Mouse (Mus musculus): ENCODE results near the gene Ap3d1. TPM values are rescaled to one million over a fixed set of nuclear protein-coding genes. Genes with fewer than 3 reads are reported as not detected.

Ap3d1 gene
- total and polyA plus RNA-seq, 2 experiments from 2014 or later = 87.7 to 176 TPM

GRCm38 (mm10) chr10:80705033-80705432 lies 37.0 kb downstream of the Ap3d1 start:
- H3K27me3 ChIP-seq (ENCODE audit: insufficient read depth, low read length) = no peaks in the 10 kb centered on the region
- H3K27ac ChIP-seq (ENCODE audit: low read depth, low read length) = no peak overlapping the region
- ATAC-seq (no peak), DNase-seq (no peak)
- no peak overlapping the region for H3K4me2 ChIP-seq (ENCODE audit: low read depth)
- H3K4me1 ChIP-seq (ENCODE audit: insufficient read depth) = peaks cover 16% of the 10 kb centered on the region
- H3K4me3 ChIP-seq (ENCODE audit: low read depth, low read length) = no peak overlapping the region
- H3K36me3 ChIP-seq (ENCODE audit: insufficient read depth) = peaks cover 47% of the 10 kb centered on the region
- no peaks in the 10 kb centered on the region for H3K9me3 ChIP-seq (ENCODE audit: low read length)
- no peak overlapping the region for H3K9ac ChIP-seq
- no peak for TF ChIP-seq CTCF (IDR thresholded peaks at IDR 0.05; ENCODE audit: low read depth)
- 64% methylated on average over 3 of the region's 3 CpGs for WGBS

DNA sequence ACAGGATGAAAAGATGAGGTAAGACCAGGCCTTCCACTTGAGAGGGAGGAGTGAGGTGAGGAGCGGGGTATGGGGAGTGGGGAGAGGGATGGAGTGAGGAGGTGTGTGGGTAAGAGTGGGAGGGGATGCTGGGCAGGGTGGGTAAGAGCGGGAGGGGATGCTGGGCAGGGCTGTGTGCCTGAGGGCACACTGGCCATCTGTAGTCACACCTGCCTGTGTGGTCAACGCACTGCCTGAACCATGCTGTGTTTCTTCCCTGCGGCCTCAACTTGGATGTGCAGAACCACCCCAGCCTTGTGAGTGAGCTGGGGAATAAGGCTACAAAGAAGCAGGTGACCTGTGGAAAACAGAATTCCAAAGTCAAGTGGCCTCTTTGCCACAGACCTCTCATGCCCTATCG lies 37.6 kb downstream of the Ap3d1 start:
- H3K4me2 ChIP-seq (ENCODE audit: low read depth) = no peak overlapping the region
- H3K4me1 ChIP-seq (ENCODE audit: insufficient read depth) = peaks cover 20% of the 10 kb centered on the region
- no peak overlapping the region for H3K27ac ChIP-seq (ENCODE audit: low read depth, low read length)
- no peak overlapping the region for H3K4me3 ChIP-seq (ENCODE audit: low read depth, low read length)
- H3K9me3 ChIP-seq (ENCODE audit: low read length) = no peaks in the 10 kb centered on the region
- 82% methylated on average over 5 of the region's 5 CpGs for WGBS
- H3K36me3 ChIP-seq (ENCODE audit: insufficient read depth) = peaks cover 41% of the 10 kb centered on the region
- ATAC-seq (no peak), DNase-seq (no peak)
- TF ChIP-seq CTCF (IDR thresholded peaks at IDR 0.05; ENCODE audit: low read depth) = no peak
- H3K27me3 ChIP-seq (ENCODE audit: insufficient read depth, low read length) = no peaks in the 10 kb centered on the region
- H3K9ac ChIP-seq = no peak overlapping the region

- H3K27me3 ChIP-seq (ENCODE audit: insufficient read depth, low read length) = no peaks in the 10 kb centered on the region
- 86% methylated on average over 5 of the region's 5 CpGs for WGBS
- no peak overlapping the region for H3K9ac ChIP-seq
Observed at GRCm38 (mm10) chr10:80703643-80704042, 38.4 kb downstream of the Ap3d1 start.

GRCm38 (mm10) chr10:80702536-80703390 lies 39.3 kb downstream of the Ap3d1 start:
- H3K9me3 ChIP-seq (ENCODE audit: low read length) = no peaks in the 10 kb centered on the region
- ATAC-seq = peak; percentile 85
- WGBS = 3% methylated on average over 47 of the region's 47 CpGs

More at GRCm38 (mm10) chr10:80703643-80704042, 38.4 kb downstream of the Ap3d1 start:
- peak overlapping the region; percentile 75 for H3K4me2 ChIP-seq (ENCODE audit: low read depth)
- no peaks in the 10 kb centered on the region for H3K9me3 ChIP-seq (ENCODE audit: low read length)
- DNase-seq (no peak), ATAC-seq (no peak)
- H3K4me1 ChIP-seq (ENCODE audit: insufficient read depth) = peaks cover 20% of the 10 kb centered on the region
- no peak for TF ChIP-seq CTCF (IDR thresholded peaks at IDR 0.05; ENCODE audit: low read depth)
- peak overlapping the region; percentile 77 for H3K4me3 ChIP-seq (ENCODE audit: low read depth, low read length)
- peaks cover 33% of the 10 kb centered on the region for H3K36me3 ChIP-seq (ENCODE audit: insufficient read depth)
- peak overlapping the region; percentile 90; the same call in 1 of the 2 replicates for H3K27ac ChIP-seq (ENCODE audit: low read depth, low read length)

DNA sequence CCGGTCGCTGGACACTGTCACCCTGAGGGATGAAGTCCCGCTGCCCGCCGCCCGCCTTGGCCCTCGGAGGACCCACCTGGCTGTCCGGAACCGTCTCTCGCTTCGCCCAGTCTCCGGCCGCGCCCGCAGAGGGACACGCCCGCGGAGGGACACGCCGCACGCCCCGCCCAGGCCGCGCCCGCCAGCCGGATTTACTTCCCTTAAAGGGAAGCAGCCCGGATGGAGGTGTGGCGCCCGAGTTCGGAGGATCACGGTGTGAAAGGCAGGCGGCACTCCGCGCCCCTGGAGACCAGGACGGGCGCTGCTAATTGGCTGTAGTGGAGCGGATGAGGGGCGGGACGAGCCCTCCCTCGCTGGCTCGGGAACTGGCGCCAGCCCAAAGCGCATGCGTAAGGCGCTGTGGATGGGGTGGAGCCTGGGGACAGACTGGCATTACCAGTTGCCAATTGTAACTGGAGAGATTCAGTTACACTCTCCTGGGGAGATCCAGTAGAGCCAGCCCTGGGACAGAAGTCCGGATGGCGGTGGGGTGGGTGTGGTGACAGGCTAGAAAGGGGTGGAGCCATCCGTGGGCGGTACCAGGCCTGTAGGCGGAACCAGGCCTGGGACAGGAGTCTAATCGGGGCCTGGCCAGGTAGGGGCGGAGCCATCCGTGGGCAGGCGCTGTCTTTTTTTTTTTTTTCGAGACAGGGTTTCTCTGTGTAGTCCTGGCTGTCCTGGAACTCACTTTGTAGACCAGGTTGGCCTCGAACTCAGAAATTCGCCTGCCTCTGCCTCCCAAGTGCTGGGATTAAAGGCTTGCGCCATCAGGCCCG lies 40.1 kb downstream of the Ap3d1 start, which contains the start of the genes Mob3a and Izumo4:
Mob3a (minus strand) TSS at position 257 of the 815 bp plus-strand sequence.
Izumo4 (plus strand) TSS at position 464 of the 815 bp plus-strand sequence.
- Histone ChIP-seq H3K9me3 (ENCODE audit: low read length) (no peaks in the 10 kb centered on the region), H3K36me3 (ENCODE audit: insufficient read depth) (peaks cover 16% of the 10 kb centered on the region), H3K27ac (ENCODE audit: low read depth, low read length) (peak within 1 kb of the TSS; percentile 90), H3K9ac (peak within 1 kb of the TSS; percentile 74), H3K4me3 (ENCODE audit: low read depth, low read length) (peak within 1 kb of the TSS; percentile 77), H3K4me1 (ENCODE audit: insufficient read depth) (peaks cover 20% of the 10 kb centered on the region), H3K27me3 (ENCODE audit: insufficient read depth, low read length) (no peaks in the 10 kb centered on the region), H3K4me2 (ENCODE audit: low read depth) (peak within 1 kb of the TSS; percentile 75)
- 3% methylated on average over 59 of the region's 59 CpGs for WGBS
- DNase-seq (peak; percentile 100), ATAC-seq (peak; percentile 95)
- peak; percentile 50 for TF ChIP-seq CTCF (IDR thresholded peaks at IDR 0.05; ENCODE audit: low read depth)

More at GRCm38 (mm10) chr10:80702536-80703390, 39.3 kb downstream of the Ap3d1 start:
- Histone ChIP-seq H3K4me3 (ENCODE audit: low read depth, low read length) (peak overlapping the region; percentile 77), H3K4me1 (ENCODE audit: insufficient read depth) (peaks cover 20% of the 10 kb centered on the region), H3K36me3 (ENCODE audit: insufficient read depth) (peaks cover 24% of the 10 kb centered on the region), H3K27me3 (ENCODE audit: insufficient read depth, low read length) (no peaks in the 10 kb centered on the region), H3K27ac (ENCODE audit: low read depth, low read length) (peak overlapping the region; percentile 90), H3K4me2 (ENCODE audit: low read depth) (peak overlapping the region; percentile 75), H3K9ac (peak overlapping the region; percentile 51)
- TF ChIP-seq CTCF (IDR thresholded peaks at IDR 0.05; ENCODE audit: low read depth) = peak; percentile 14; the same call in 1 of the 2 replicates
- peak; percentile 94 for DNase-seq

- WGBS = 46% methylated on average over 4 of the region's 4 CpGs
Observed at GRCm38 (mm10) chr10:80700732-80701131, 41.3 kb downstream of the Ap3d1 start.

More at GRCm38 (mm10) chr10:80700732-80701131, 41.3 kb downstream of the Ap3d1 start:
- H3K27me3 ChIP-seq (ENCODE audit: insufficient read depth, low read length) = no peaks in the 10 kb centered on the region
- H3K27ac ChIP-seq (ENCODE audit: low read depth, low read length) = no peak overlapping the region
- DNase-seq = no peak
- H3K4me2 ChIP-seq (ENCODE audit: low read depth) = peak overlapping the region; percentile 75
- H3K9me3 ChIP-seq (ENCODE audit: low read length) = no peaks in the 10 kb centered on the region
- H3K4me1 ChIP-seq (ENCODE audit: insufficient read depth) = peaks cover 20% of the 10 kb centered on the region
- ATAC-seq = no peak
- H3K36me3 ChIP-seq (ENCODE audit: insufficient read depth) = 0 out of 2 replicates have a peak, but pooled peaks cover 4% of the 10 kb centered on the region
- no peak for TF ChIP-seq CTCF (IDR thresholded peaks at IDR 0.05; ENCODE audit: low read depth)
- H3K9ac ChIP-seq = no peak overlapping the region
- peak overlapping the region; percentile 77 for H3K4me3 ChIP-seq (ENCODE audit: low read depth, low read length)

Data from forebrain, postnatal 0 days (tissue).